32 mouse cellular contexts compared by ENCODE assay signal in the genomic region with DNA sequence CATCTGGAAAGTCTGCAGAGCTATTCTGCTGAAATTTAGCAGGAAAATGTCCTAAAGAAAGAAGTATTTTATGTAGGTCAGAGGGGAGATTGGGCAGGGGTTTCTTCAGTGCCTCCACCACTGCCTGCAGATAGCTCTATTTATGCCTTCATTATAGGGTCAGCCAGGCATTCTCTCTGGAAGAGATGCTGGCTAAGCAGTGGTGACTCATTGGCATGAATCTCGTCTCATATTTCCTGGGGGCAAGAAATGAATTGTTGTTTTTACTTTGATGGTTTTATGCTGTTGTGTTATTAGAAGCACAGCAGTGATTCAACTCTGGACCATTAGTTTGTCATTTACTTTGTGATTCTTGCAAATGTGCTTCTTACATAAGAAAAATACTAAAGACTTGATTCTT. TPM values are rescaled to one million over a fixed set of nuclear protein-coding genes. Genes with fewer than 3 reads are reported as not detected.
"Had no signal": no experiment of that assay in that cellular context is flagged by ENCODE, and none has a peak within 500 bp of the region (broad histone marks: within the 10 kb centered on the region; RNA-seq: fewer than 3 reads in every experiment).

No protein-coding gene starts in this region.

- H3K4me2 ChIP-seq: heart, embryonic 12.5 days; hindbrain, embryonic 12.5 days; hindbrain, embryonic 14.5 days; kidney, embryonic 15.5 days; limb, embryonic 13.5 days; limb, embryonic 15.5 days; liver, embryonic 12.5 days had no signal

- H3K36me3 ChIP-seq: heart, embryonic 10.5 days; heart, embryonic 12.5 days; kidney, embryonic 15.5 days; limb, embryonic 15.5 days; liver, embryonic 12.5 days had no signal

- H3K9ac ChIP-seq: heart, embryonic 12.5 days; hindbrain, embryonic 12.5 days; hindbrain, embryonic 14.5 days; kidney, embryonic 15.5 days; limb, embryonic 13.5 days; limb, embryonic 15.5 days; liver, embryonic 12.5 days; liver, embryonic 14.5 days had no signal

- H3K27ac ChIP-seq: gastrocnemius, adult 2 months; heart, embryonic 10.5 days; hindbrain, embryonic 10.5 days; hindbrain, embryonic 12.5 days; hindbrain, embryonic 14.5 days; hindbrain, postnatal 0 days; kidney, embryonic 15.5 days; limb, embryonic 13.5 days; limb, embryonic 15.5 days; liver, embryonic 12.5 days; liver, embryonic 14.5 days had no signal

- H3K4me1 ChIP-seq: heart, embryonic 10.5 days; hindbrain, embryonic 10.5 days; hindbrain, embryonic 12.5 days; kidney, embryonic 15.5 days; limb, embryonic 13.5 days; limb, embryonic 15.5 days; liver, embryonic 12.5 days had no signal

- ATAC-seq: hindbrain, postnatal 0 days; intestine, embryonic 16.5 days; liver, embryonic 12.5 days had no signal

- DNase-seq: gastrocnemius, adult 2 months; gastrocnemius, postnatal 10 days; gastrocnemius, postnatal 25 days; heart, adult 18-20 months; heart, postnatal 10 days; heart, postnatal 4 days; kidney, adult 11 months; kidney, adult 2 months; kidney, adult 9 months; kidney, postnatal 14 days; kidney, postnatal 36 days; layer of hippocampus, adult 9-11 months; layer of hippocampus, postnatal 36 days; left cerebral cortex, postnatal 4 days had no signal

- H3K4me3 ChIP-seq: gastrocnemius, adult 2 months; heart, embryonic 10.5 days; heart, embryonic 12.5 days; hindbrain, embryonic 10.5 days; hindbrain, embryonic 12.5 days; kidney, embryonic 15.5 days; limb, embryonic 13.5 days; limb, embryonic 15.5 days; liver, embryonic 12.5 days had no signal

- H3K9me3 ChIP-seq: heart, embryonic 10.5 days; heart, embryonic 12.5 days; hindbrain, embryonic 10.5 days; hindbrain, embryonic 12.5 days; kidney, embryonic 15.5 days; limb, embryonic 13.5 days; limb, embryonic 15.5 days; liver, embryonic 12.5 days had no signal

- H3K27me3 ChIP-seq: heart, embryonic 12.5 days; hindbrain, embryonic 12.5 days; kidney, embryonic 15.5 days; limb, embryonic 13.5 days; limb, embryonic 15.5 days; liver, embryonic 12.5 days had no signal

RNA-seq across cellular contexts. Expression of a gene that starts 38.4 kb away (rescaled TPM):
- polyA plus RNA-seq: heart, embryonic 10.5 days; heart, embryonic 12.5 days; heart, embryonic 14.5 days; heart, embryonic 16.5 days; hindbrain, embryonic 10.5 days; hindbrain, embryonic 12.5 days; hindbrain, embryonic 14.5 days; hindbrain, postnatal 0 days; intestine, embryonic 14.5 days; intestine, embryonic 16.5 days; kidney, adult 2 months; kidney, embryonic 15.5 days; large intestine, adult 2 months; limb, embryonic 11.5 days; limb, embryonic 13.5 days; limb, embryonic 15.5 days; liver, adult 2 months; liver, embryonic 12.5 days; liver, embryonic 14.5 days had no signal
